Mouse (Mus musculus) retina, embryonic 14.5 days (tissue): ENCODE results near the gene Cyp2a12.
"Not testable (repeated sequence)": the region's sequence is repeated elsewhere in the genome, so short reads cannot be mapped to it uniquely, and the experiment has no call there.

ENCODE experiments used
- DNase-seq: peaks from one replicate; pipeline ENCODE4 v3.0.0-alpha.2; 2015; ENCODE audit warnings: low spot score

Cyp2a12 gene

DNA sequence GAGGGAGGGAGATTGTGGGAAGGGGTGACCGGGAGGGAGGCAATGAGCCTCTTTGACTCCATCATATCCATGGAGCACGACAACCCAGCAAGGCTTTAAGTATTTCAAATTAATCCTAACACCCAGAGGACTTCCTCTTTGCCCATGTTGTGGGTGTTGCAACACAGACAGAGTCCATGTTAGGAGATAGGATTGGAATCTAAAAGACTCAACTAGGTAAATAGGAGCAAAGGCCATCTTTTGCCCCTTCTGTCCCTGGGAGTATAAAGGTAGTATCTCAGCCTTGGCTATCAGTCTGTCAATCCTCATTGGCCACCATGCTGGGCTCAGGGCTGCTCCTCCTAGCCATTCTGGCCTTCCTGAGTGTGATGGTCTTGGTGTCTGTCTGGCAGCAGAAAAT is at the start of gene Cyp2a12:
TSS of gene Cyp2a12 (plus strand) at position 293 of the 400 bp plus-strand sequence.
- DNase-seq: no peak

DNA sequence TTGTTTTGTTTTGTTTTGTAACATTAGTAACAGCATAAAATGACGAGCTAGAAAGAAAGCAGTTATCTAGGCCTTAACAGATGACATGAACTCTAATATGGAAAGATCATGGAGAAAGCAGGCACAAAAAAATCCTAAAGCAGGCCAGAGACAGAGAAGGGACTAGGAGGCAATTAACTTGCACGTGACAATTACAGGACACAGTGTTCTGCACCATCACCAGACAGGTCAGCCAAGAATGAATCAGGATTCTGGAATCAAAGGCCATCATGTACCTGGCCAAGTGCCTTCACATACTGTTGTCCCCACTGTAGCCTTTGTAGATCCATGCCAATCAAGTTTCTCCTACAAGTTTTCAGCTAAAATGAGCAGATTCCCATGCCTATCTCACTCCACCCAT is 47.4 kb upstream of the Cyp2a12 start:
- DNase-seq: not testable (repeated sequence)

DNA sequence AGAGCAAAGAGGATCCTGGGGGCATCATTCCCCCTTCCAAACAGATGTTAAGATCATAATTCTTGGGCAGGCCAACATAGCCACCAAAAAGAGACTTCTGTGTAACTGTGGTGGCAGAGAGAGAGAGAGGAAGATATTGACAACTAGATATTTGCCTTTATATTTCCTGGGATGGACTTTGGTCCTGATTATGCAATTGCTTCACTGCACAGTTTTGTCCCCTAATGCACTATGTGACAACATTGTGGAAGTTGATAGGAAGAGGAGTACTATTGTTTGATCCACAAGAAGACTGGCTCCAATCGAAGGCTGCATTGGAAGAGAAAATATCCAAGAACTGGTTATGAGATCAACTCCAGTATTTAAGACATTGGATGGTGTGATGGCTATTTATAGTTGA is 46.9 kb upstream of the Cyp2a12 start:
- DNase-seq: not testable (repeated sequence)

DNA sequence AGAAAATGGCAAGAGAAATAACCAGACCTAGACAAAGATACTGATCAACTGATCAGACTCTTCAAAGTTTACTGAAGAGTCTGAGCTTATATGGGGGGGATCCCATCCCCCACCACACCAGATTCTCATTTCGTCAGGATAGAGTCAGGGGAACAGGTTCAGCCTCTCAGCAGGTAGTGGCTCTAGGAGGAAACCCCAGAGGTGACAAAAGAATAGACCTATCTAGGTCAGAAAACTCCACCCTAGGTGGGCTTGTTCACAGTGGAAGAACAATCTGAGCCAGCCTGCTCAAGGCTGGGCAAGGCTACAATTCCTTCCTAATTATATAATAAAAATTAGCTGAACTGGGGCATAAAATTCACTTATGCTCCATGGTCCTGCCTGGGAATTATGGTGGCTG is 46.3 kb upstream of the Cyp2a12 start:
- DNase-seq: no peak

DNA sequence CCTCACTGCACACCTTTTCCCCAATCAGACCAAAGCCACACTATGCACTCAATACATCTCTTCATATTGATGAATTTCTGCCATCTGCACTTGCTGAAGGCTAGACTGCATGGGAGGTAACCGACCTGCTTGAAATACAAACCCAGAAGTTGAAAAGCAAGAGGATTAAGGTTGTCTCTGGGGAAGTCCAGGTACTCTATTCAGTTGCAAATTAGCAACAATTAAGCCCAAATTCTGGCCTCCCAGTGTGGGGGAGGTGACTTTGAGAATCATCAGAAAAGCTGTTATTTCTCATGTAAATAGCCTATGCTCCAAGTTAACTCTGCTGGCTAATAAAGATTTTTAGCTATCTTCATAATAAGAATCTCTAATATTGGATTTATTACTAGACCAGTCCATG is 45.7 kb upstream of the Cyp2a12 start:
- DNase-seq: not testable (repeated sequence)

DNA sequence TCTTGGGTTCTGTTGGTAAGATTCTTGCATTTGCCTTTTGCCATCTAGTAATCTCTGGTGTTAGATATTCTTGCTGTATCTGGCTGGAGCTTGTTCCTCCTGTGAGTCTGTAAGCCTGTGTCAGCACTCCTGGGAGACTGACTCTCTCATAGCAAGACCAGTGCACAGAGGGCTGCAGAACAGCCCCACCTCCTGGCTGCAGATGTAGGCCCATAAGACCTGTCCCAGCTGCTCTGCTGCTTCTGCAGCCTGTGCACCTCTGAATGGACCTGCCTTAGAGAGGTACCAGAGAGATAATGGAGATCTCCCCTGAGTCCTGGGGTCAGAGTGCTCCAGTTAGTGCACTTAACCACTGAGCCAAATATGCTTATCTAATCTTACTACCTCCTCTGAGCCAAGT is 2.3 kb upstream of the Cyp2a12 start:
- DNase-seq: not testable (repeated sequence)

DNA sequence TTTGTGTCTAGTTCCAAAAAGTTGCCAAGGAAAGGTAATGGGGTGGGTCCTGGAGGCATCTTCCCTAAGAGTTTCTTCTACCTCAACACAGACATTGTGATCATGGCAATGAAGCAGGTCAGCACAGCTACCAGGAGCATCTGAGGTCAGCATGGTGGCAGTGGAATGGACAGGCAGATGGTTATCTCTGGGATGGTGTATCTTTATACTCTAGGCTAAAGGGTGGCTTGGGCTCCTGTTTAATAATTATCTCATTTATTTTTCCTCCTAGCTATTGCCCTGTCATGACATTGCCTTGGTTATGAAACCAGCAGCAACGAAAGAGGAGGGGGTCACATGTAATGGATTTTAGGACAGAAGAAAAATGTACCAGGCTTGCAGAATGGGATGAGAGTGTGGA is 20.0 kb downstream of the Cyp2a12 start:
- not testable (repeated sequence) for DNase-seq

DNA sequence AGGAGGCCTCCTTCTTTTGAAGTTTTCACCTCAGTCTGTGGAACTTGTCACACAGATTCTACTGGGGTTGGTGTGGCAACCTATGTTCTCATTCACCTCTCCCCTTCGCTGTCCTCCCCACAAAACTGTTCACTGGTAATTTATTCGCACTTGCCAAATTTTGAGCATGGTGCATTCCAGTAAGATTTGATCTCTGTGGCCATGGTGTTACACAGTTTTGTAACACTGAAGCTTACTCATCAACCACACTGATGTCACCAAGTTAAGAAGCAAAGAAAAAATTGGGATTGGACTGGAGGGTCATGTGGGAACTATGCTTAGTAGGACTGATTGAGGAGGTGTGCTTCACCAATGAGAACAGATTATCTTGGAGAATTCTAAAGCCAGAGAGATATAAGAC is 30.5 kb downstream of the Cyp2a12 start:
- not testable (repeated sequence) for DNase-seq

DNA sequence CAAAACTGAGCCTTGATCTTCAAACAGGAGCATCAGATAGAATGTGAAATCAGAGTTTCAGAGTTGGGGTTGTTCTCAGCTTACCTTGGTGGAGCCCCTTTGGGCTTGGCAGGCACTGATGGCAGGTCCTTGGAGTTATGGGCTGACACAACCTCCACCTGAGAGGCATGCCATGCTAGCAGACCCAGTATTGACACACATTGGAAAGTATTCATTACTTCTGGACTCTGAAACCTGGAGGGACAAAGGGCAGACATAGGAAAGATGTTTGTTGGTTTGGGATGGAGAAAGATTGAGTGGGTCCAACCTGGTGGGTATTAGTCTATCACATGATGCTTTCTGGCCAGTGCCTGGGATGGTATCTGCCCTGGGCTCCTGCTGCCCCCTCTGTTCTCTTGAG is 31.0 kb downstream of the Cyp2a12 start:
- not testable (repeated sequence) for DNase-seq

DNA sequence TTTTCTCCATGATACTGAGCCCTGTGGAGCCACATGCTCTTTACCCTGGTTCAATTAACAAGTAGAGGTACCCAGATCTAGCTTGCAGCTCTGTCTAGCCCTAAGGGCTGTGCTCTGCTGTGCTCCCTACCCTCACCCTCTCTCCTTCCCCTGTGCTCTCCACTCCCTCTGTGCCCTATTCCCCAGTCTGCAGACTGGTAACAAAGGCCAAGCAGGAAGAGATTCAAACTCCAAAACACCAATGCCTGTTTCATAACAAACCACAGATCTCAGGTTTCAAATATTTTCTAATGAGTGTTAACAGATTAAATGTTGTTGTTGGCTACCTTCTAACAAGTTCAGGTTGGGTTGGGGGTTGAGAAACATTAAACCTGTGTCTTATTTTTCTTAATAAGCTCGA is 49.8 kb downstream of the Cyp2a12 start:
- no peak for DNase-seq

DNA sequence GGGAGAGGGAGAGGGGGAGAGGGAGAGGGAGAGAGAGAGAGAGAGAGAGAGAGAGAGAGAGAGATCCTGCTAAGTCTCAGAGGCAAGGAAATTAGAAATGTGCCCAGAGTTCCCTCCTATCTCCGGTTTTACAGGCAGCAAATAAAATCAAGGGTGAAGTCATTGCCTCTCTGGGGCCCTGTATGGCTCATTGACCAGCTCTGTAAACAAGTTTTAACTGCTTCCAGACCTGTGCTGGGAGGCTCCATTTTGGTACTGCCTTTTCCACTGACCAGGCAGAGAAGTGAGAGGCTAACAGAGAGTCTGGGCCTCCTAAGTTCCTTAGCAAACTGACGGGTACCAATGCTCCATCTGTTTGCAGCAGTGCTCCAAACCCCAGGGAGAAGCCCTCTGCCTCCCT is 52.7 kb downstream of the Cyp2a12 start:
- no peak for DNase-seq
